Mouse (Mus musculus): ENCODE measurements around the gene Lyrm4. TPM values are rescaled to one million over a fixed set of nuclear protein-coding genes. Genes with fewer than 3 reads are reported as not detected.
A peak's percentile ranks its signal among the peaks of the same experiment; 100 is the strongest.

Lyrm4 gene
- polyA plus RNA-seq, 1 experiment: 11.9 TPM

DNA sequence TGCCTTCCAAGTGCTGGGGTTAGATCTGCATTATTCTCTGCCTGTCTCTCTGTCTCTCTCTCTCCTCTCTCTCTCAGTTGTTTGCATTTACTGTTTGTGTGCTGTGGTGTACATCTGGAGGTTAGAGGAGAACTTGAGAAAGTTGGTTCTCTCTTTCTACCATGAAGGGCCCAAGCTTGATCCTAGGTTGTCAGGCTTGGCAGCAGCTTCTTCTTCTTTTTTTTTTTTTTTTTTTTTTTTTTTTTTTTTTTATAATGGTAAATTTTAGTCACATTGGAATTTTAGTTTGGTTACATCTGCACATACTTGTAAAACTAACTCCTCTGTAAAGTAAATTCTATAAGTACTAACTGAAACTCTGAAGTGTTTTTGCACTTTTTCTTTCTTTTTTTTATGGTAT, 3.3 kb upstream of the Lyrm4 start:
- Histone ChIP-seq H3K27ac (replicated peaks; ENCODE audit: low read depth, low read length) (no peak overlapping the region), H3K4me3 (ENCODE audit: insufficient read depth, low read depth, low read length) (no peak overlapping the region), H3K4me1 (ENCODE audit: control insufficient read depth, insufficient read depth, insufficient read length, low read length) (0 out of 2 replicates have a peak, but pooled peaks cover 5% of the 10 kb centered on the region)

DNA sequence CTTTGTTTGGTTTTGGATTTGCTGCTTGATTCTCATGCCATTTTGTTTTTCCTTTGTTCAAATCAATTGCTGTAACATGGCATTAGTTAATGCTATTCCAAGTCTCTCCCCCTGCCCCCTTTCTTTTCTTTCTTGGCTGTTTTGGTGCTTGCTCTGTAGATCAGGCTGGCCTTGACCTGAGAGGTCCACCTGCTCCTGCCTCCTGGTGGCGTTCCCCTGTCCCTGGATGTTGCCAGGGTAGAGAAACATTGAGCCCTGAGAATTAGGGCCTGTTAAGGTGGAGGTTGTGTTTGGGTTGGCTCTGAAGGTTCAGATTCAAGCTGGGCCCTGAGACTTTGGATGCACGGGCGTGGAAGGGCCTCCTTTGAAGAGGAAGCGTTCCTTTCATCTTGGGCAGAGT, 2.4 kb upstream of the Lyrm4 start:
- Histone ChIP-seq H3K4me1 (ENCODE audit: control insufficient read depth, insufficient read depth, insufficient read length, low read length) (0 out of 2 replicates have a peak, but pooled peaks cover 5% of the 10 kb centered on the region), H3K4me3 (ENCODE audit: insufficient read depth, low read depth, low read length) (no peak overlapping the region), H3K27ac (replicated peaks; ENCODE audit: low read depth, low read length) (no peak overlapping the region)

DNA sequence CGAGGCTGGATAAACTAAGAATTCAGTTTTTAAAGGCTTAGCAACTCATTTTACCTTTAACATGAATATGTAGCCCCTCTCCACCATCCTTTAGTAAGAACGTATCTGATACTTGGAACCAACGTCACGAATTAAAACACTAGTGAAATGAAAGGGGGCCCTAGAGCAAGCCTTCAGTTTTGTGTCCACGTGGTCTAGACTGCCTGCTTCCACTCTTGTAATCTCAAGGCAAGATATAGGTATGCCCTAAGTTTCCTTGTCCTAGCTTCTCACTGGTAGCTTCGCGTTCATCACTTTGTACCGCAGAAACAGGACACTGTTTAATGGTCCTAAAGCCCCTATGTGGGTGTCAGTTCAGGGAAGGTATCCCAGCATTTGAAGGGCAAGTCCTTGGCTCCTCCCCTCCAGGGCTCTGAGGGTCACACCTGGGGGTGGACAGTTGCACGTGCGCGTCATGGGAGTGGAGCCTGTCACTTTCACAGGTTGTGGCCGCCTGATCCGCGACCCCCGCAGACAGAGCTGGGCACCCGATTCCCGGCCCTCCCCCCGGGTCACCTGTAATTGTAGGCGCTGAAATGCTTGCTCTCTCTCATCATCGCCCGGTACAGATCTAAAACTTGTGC, 695 bp downstream of the Lyrm4 start:
- H3K4me3 ChIP-seq (ENCODE audit: insufficient read depth, low read depth, low read length): peak overlapping the region; percentile 73
- H3K27ac ChIP-seq (replicated peaks; ENCODE audit: low read depth, low read length): no peak overlapping the region
- 0 out of 2 replicates have a peak, but pooled peaks cover 5% of the 10 kb centered on the region for H3K4me1 ChIP-seq (ENCODE audit: control insufficient read depth, insufficient read depth, insufficient read length, low read length)

DNA sequence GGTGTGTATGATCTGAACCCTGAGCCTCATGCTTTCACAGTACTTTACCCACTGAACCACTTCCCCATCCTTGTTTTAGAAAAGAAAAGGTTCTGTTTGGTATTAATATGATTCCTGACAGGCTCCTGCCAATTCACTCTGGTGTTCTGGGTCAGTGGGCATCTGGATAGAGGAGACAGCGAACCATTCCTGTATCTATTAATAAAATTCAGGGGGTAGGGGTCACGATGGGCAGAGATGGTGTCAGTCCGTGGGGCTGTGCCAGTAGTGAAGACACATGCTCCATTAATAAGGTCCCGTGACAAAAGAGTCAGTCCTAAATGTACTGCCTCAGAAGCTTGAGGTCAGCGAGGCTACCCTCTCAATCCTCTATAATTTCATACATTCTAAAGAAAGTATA, 4.1 kb downstream of the Lyrm4 start:
- Histone ChIP-seq H3K4me3 (ENCODE audit: insufficient read depth, low read depth, low read length) (no peak overlapping the region), H3K4me1 (ENCODE audit: control insufficient read depth, insufficient read depth, insufficient read length, low read length) (0 out of 2 replicates have a peak, but pooled peaks cover 5% of the 10 kb centered on the region), H3K27ac (replicated peaks; ENCODE audit: low read depth, low read length) (no peak overlapping the region)

DNA sequence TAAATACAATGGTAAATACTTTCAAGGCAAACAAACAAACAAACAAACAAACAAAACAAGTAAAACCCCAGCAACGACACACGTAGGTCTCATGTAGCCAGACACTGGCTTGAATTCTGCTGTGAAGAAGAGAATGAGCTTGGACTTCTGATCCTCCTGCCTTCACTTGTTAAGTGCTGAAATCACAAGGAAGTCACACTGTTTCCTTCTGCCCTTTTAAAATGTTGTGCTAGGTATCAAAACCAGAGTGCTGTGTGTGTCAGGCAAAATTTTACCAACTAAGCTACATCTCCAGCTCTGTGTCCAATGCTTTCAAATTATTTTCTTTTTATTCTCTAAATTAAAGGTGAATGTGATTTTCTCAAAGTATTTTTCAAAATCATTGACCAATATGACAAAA, 6.0 kb downstream of the Lyrm4 start:
- Histone ChIP-seq H3K27ac (replicated peaks; ENCODE audit: low read depth, low read length) (no peak overlapping the region), H3K4me1 (ENCODE audit: control insufficient read depth, insufficient read depth, insufficient read length, low read length) (0 out of 2 replicates have a peak, but pooled peaks cover 2% of the 10 kb centered on the region), H3K4me3 (ENCODE audit: insufficient read depth, low read depth, low read length) (no peak overlapping the region)

DNA sequence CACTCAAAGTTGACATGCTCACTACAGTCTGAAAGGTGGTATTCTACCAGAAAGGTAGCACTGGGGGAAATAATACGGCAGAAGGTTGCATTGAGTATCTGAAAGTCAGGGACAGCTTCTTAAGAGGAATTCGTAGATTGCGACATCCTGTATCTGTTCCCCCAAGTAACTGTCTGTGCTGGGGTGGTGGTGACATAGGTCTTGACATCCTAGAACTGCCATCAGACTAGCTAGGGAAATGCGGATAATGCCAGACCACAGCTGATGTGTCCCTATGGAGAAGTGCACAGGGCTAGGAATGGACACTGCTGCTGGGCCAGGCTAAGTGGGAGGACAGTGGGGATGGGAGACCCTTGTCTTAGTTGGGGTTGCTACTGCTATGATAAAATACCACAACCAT, 8.8 kb downstream of the Lyrm4 start:
- Histone ChIP-seq H3K4me1 (ENCODE audit: control insufficient read depth, insufficient read depth, insufficient read length, low read length) (no peaks in the 10 kb centered on the region), H3K27ac (replicated peaks; ENCODE audit: low read depth, low read length) (no peak overlapping the region), H3K4me3 (ENCODE audit: insufficient read depth, low read depth, low read length) (no peak overlapping the region)

DNA sequence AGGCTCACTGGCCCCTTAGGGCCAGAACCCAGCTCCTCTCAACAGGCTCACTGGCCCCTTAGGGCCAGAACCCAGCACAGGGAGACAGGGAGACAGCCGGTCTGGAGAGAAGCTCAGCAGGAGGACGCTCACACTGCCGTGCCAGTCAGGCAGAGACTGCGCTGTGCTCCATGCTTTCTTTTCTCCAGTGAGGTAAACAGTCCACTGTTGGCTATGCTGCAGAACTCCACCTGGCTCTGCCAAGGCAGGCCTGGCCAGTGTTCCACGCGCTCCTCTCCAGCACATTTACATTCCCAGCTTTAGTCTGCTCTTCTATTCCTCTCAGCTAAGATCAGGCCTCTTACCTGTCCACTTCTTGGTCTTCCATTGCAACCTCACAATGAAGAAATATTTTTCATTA, 11.7 kb downstream of the Lyrm4 start:
- no peak overlapping the region for H3K27ac ChIP-seq (replicated peaks; ENCODE audit: low read depth, low read length)
- H3K4me1 ChIP-seq (ENCODE audit: control insufficient read depth, insufficient read depth, insufficient read length, low read length): no peaks in the 10 kb centered on the region
- H3K4me3 ChIP-seq (ENCODE audit: insufficient read depth, low read depth, low read length): no peak overlapping the region

DNA sequence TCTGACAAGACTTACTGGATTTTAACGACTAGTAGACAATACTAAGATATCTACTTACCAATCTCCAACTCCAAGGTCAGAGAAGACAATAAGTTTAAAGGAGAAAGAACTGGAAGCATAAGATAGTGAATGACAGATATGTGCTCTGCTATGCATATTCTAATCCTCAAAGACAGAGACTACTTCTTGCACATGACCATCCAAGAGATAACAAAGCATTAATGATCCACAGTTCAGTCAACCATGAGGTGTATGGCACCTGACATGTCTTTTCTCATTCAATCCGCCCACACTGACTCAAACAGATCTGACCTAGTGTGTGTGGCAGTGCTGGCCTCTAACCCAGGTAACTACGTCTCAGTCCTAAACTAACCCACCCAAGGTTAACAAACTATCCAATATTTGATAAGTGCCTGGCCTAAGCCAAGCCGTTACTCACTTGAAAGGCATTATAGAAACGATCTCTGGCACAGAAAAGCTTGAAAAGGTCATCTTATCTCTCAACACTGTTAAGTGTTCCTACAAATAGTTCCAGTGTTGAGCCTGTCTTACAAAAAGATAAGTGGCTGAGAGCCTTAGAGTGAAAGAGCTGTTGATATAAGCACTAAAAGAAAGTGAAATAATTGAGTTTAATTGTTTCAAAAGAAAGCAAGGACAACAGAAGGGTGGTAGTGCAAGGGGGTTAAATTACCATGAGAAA, 20.5 kb downstream of the Lyrm4 start:
- no peaks in the 10 kb centered on the region for H3K4me1 ChIP-seq (ENCODE audit: control insufficient read depth, insufficient read depth, insufficient read length, low read length)
- H3K4me3 ChIP-seq (ENCODE audit: insufficient read depth, low read depth, low read length): no peak overlapping the region
- no peak overlapping the region for H3K27ac ChIP-seq (replicated peaks; ENCODE audit: low read depth, low read length)

DNA sequence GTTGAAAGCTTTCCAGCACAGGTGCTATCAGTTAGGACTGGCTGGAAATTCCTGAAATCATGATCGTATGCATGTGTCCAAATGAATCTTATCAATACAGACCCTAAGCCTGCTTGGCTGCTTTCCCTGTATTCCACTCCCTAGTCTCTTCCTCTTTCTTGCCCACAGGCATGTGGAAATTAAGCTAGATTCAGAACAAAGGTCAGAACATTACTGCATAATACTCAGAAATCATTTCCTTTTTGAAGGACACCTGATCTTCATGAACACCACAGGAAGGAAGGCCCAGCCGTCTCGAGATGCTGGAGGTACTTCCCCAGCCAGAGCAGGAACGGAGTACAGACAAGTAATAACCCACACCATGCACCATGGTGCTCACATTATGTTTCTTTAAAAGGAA, 29.2 kb downstream of the Lyrm4 start:
- H3K27ac ChIP-seq (replicated peaks; ENCODE audit: low read depth, low read length): no peak overlapping the region
- H3K4me3 ChIP-seq (ENCODE audit: insufficient read depth, low read depth, low read length): no peak overlapping the region
- peaks cover 4% of the 10 kb centered on the region; the same call in 1 of the 2 replicates for H3K4me1 ChIP-seq (ENCODE audit: control insufficient read depth, insufficient read depth, insufficient read length, low read length)

DNA sequence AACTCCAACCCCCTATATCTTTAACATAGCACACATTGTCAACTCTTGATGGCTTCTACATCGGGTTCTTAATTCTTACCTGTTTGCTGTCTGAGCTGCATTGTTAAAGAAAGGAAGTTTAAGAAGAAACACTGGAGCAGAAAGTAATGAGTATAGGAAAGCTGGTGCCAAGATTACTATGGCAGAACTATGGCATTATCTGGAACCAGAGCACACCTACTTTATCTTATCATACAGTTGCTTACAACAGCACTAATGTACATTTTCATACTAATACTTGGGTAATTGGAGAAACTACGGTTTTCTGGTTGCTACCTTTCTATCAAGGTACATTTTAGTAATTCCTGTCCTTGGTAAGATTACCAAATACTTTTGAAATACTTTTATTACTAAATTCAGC, 29.9 kb downstream of the Lyrm4 start:
- Histone ChIP-seq H3K4me3 (ENCODE audit: insufficient read depth, low read depth, low read length) (no peak overlapping the region), H3K27ac (replicated peaks; ENCODE audit: low read depth, low read length) (no peak overlapping the region), H3K4me1 (ENCODE audit: control insufficient read depth, insufficient read depth, insufficient read length, low read length) (peaks cover 4% of the 10 kb centered on the region; the same call in 1 of the 2 replicates)

DNA sequence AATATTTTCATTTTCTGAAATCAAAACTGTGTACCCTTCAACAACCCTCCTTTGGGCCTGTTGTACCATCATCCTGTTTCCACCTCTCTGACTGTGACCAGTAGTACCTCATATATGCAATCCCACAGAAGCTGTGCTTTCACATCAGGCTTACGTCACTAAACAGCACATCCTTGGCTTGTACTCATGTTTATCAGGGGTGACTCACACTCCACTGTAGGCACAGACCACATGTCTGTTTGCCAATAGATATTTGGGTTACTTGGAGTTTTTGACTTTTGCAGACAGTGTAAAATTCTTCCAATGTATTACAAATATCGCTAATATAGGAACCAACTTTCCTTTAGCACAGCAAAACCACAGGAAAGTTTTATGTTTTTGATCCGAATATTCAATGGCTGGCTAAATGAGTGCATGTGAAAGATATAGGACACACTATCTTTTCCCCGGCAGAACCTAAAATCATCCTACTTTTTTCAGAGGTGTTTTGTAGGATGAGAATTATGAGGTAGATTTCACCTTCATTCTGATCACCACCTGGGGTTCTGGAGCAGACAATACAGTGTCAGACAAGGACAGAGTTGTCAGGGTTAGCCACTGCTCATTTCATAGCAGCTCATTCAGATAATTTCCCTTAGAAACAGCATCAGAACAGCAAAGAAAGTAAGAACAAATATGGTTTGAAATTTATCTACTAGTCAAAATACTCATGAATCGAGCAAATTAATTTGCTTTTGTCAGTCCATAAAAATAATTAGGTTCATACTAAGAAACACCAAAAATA, 30.5 kb downstream of the Lyrm4 start:
- no peak overlapping the region for H3K4me3 ChIP-seq (ENCODE audit: insufficient read depth, low read depth, low read length)
- peaks cover 4% of the 10 kb centered on the region; the same call in 1 of the 2 replicates for H3K4me1 ChIP-seq (ENCODE audit: control insufficient read depth, insufficient read depth, insufficient read length, low read length)
- H3K27ac ChIP-seq (replicated peaks; ENCODE audit: low read depth, low read length): no peak overlapping the region

DNA sequence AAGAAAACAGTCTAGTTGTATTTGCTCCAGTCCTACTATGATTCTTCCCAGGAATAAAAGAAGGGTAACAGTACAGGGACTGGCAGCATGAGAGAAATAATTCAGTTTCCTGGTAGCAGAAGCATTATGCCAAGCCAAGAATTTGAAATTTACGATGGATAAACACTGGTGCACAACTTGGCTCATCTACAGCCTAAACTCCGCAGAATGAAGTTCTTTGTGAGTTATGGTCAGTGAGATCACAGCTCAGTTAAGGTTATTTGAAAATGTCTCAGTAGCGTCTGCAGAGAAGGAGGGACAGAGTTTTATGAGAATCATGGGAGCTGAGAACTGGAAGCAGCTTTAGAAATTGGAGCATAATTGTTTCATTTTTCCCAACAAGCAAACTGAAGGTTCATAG, 31.4 kb downstream of the Lyrm4 start:
- peaks cover 4% of the 10 kb centered on the region; the same call in 1 of the 2 replicates for H3K4me1 ChIP-seq (ENCODE audit: control insufficient read depth, insufficient read depth, insufficient read length, low read length)
- no peak overlapping the region for H3K27ac ChIP-seq (replicated peaks; ENCODE audit: low read depth, low read length)
- H3K4me3 ChIP-seq (ENCODE audit: insufficient read depth, low read depth, low read length): no peak overlapping the region

DNA sequence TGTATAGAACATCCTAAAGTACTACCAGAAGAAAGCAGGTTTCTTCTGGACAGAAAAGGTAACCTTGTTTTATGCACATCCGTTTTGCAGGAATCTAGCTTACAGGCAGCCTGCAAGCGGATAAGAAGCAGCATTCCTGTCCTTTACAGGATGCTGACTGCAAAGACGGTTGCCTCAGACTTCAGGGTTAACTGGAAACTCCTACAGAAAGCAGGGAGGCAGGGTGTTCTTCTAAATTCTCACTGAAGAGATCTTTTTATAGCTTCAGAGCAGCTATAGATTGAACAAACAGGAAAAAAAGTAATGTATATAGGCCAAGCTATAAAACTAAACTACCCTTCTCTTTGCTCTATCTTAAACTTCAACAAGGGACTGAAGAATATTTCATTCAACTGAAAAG, 32.6 kb downstream of the Lyrm4 start:
- H3K4me3 ChIP-seq (ENCODE audit: insufficient read depth, low read depth, low read length): no peak overlapping the region
- H3K27ac ChIP-seq (replicated peaks; ENCODE audit: low read depth, low read length): no peak overlapping the region
- peaks cover 4% of the 10 kb centered on the region; the same call in 1 of the 2 replicates for H3K4me1 ChIP-seq (ENCODE audit: control insufficient read depth, insufficient read depth, insufficient read length, low read length)

DNA sequence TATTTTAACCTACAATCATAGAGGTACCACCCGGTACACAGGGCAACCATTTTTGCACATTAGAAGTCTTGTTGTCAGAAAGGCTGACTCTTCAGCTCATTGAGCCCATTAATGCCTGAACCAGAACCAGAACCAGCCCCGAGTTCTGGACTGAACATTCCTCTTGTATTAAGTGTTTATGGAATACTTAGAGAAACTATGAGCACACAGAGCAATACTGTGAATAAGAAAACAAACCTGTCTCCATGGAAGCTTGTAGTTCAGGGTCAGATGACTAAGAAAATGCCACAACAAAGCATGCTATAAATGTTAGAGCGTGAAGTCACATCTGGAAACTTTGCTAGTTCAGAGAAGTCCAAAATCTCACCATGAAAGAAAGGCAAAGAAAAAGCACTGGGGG, 35.7 kb downstream of the Lyrm4 start:
- Histone ChIP-seq H3K4me3 (ENCODE audit: insufficient read depth, low read depth, low read length) (no peak overlapping the region), H3K4me1 (ENCODE audit: control insufficient read depth, insufficient read depth, insufficient read length, low read length) (no peaks in the 10 kb centered on the region), H3K27ac (replicated peaks; ENCODE audit: low read depth, low read length) (no peak overlapping the region)

DNA sequence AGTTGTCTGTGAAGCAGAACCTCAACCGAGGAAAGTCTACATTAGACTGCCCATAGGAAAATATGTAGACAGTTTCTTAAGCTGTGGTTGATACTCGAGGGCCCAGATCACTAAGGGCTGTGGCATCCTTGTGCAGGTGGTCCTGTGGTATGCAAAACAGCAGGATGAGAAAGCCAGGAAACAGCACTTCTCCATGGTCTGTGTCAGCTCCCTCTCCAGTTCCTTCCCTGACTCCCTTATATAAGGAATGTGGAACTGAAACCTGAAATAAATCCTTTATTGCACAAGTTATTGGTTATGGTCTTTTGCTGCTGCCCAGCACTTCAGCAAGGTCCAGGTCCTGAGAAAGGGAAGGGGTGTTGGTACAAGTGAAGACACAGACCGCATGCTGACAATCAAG, 42.8 kb downstream of the Lyrm4 start:
- H3K27ac ChIP-seq (replicated peaks; ENCODE audit: low read depth, low read length): no peak overlapping the region
- H3K4me1 ChIP-seq (ENCODE audit: control insufficient read depth, insufficient read depth, insufficient read length, low read length): no peaks in the 10 kb centered on the region
- H3K4me3 ChIP-seq (ENCODE audit: insufficient read depth, low read depth, low read length): no peak overlapping the region

Measured in brown adipose tissue, adult 24 weeks (tissue).